Mouse (Mus musculus) intestine, postnatal 0 days (tissue): ENCODE results near the gene Acot5. TPM values are rescaled to one million over a fixed set of nuclear protein-coding genes. Genes with fewer than 3 reads are reported as not detected.
"Not testable (repeated sequence)": the region's sequence is repeated elsewhere in the genome, so short reads cannot be mapped to it uniquely, and the experiment has no call there.

Experiments
- ATAC-seq: fragments of 200-750 bp; cut with Nextera tagmentation; 2 replicates; pipeline ENCODE4 v1.8.0; 2017; ENCODE audit warnings: mild to moderate bottlenecking, moderate TSS enrichment, moderate library complexity
- H3K27ac ChIP-seq: fragments of 300-500 bp; sonication (generic); 2 replicates; pipeline ENCODE4 v1.5.1; 2014; ENCODE audit warnings: mild to moderate bottlenecking, low read depth, low read length, moderate library complexity
- H3K27me3 ChIP-seq: fragments of 300-500 bp; sonication (generic); replicated peaks from 2 replicates; pipeline ENCODE4 v1.6.1; 2014; ENCODE audit warnings: low read length, mixed read lengths; ENCODE audit not compliant: control insufficient read depth, insufficient read depth
- H3K36me3 ChIP-seq: fragments of 300-500 bp; sonication (generic); 2 replicates; pipeline ENCODE4 v1.6.1; 2014; ENCODE audit warnings: mild to moderate bottlenecking, moderate library complexity; ENCODE audit not compliant: control insufficient read depth, insufficient read depth
- H3K4me1 ChIP-seq: fragments of 300-500 bp; sonication (generic); replicated peaks from 2 replicates; pipeline ENCODE4 v1.6.1; 2014; ENCODE audit warnings: antibody characterized with exemption, low read length, mixed read lengths; ENCODE audit not compliant: control insufficient read depth, insufficient read depth
- H3K4me2 ChIP-seq: fragments of 300-500 bp; sonication (generic); replicated peaks from 2 replicates; pipeline ENCODE4 v1.6.1; 2014; ENCODE audit warnings: low read depth, mild to moderate bottlenecking, moderate library complexity
- H3K4me3 ChIP-seq: fragments of 300-500 bp; sonication (generic); 2 replicates; pipeline ENCODE4 v1.5.1; 2014; ENCODE audit warnings: low read depth, low read length
- H3K9ac ChIP-seq: fragments of 300-500 bp; sonication (generic); 2 replicates; pipeline ENCODE4 v1.6.1; 2014; ENCODE audit warnings: mild to moderate bottlenecking, low read depth, low read length
- H3K9me3 ChIP-seq: fragments of 300-500 bp; sonication (generic); 2 replicates; pipeline ENCODE4 v1.6.1; 2016; ENCODE audit warnings: mixed run types; ENCODE audit not compliant: control insufficient read depth
- CTCF ChIP-seq: sonication (generic); IDR thresholded peaks from 2 replicates; pipeline ENCODE4 v1.5.1; 2016; ENCODE audit warnings: low read depth, mild to moderate bottlenecking, control low read depth, antibody characterized with exemption, moderate library complexity
- WGBS: fragments of 180-500 bp; shearing (Covaris S2); extraction: QIAGEN DNeasy Blood & Tissue Kit; methylation state at CpG from one replicate; pipeline ENCODE4 v1.1.7; 2014; 5-methylcytosine and 5-hydroxymethylcytosine counted together
- polyA plus RNA-seq: library from polyadenylated mRNA; unstranded; fragments of >200 nt; fragmentation: Nextera tagmentation; extraction: Ambion mirVana; gene quantifications from 2 replicates; pipeline ENCODE4 v1.2.1, GENCODE M21; 2015

The Acot5 gene
- polyA plus RNA-seq, 1 experiment from 2014 or later: 6.6 TPM

DNA sequence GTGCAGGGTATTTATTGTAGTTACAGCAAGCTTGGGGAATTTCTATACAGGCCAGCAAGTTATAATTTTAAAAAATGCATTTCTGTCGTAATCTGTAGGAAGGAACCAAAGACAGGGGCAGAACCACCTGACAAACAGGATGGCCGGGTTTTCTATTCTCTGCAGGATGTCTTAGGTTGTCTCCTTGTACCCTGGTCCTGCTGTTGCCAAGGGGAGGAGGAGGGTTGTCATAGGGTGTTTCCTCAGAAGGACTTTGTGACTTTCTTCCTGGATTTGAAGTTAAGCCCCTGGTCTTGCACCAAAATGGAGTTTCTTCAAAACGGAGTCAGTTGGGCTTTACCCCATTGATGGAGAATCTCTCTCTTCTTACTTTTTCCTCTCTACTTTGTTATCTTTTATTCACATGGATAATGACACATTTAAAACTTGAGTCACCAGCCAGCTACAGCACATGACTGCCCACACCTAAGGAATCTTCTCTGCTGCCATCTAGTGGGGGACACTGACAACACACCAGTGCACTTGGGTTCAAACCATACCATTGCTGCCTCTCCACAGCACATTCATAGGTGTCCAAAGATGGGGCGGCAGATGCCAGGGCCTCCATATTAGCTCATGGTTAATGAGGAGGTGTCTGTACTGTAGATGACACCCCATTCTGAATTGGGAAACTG, 38.3 kb upstream of the Acot5 start:
- Histone ChIP-seq H3K4me1 (no peaks in the 10 kb centered on the region), H3K27ac (no peak overlapping the region), H3K4me2 (no peak overlapping the region), H3K36me3 (no peaks in the 10 kb centered on the region), H3K27me3 (no peaks in the 10 kb centered on the region), H3K9ac (no peak overlapping the region), H3K9me3 (no peaks in the 10 kb centered on the region), H3K4me3 (no peak overlapping the region)
- WGBS: 42% methylated on average over 4 of the region's 4 CpGs
- peak; percentile 94 for TF ChIP-seq CTCF
- peak; percentile 78 for ATAC-seq

DNA sequence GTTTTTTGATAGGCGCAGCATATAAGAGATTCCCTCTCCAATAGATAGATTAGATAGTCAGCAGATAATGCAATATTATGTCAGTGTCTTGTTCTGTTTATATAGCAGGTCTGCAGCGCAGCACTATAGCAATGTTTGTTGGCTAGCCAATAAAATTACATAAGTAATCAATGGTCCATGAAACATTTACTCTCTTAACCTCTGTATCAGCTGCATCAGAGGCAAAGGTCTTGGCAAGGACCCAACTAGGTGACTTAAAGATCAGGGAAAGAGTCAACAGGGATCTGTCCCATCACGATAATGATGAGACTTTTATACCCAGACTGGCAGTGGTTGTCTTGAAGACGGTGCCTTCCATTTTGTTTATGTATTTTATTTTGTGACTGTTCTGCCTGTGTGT, 36.3 kb upstream of the Acot5 start:
- Histone ChIP-seq H3K27me3 (no peaks in the 10 kb centered on the region), H3K4me3 (no peak overlapping the region), H3K27ac (peak overlapping the region; percentile 46; the same call in 1 of the 2 replicates), H3K9ac (no peak overlapping the region), H3K4me2 (no peak overlapping the region), H3K4me1 (no peaks in the 10 kb centered on the region), H3K9me3 (no peaks in the 10 kb centered on the region), H3K36me3 (no peaks in the 10 kb centered on the region)
- ATAC-seq: no peak
- WGBS: 58% methylated on average over 4 of the region's 4 CpGs
- no peak for TF ChIP-seq CTCF

DNA sequence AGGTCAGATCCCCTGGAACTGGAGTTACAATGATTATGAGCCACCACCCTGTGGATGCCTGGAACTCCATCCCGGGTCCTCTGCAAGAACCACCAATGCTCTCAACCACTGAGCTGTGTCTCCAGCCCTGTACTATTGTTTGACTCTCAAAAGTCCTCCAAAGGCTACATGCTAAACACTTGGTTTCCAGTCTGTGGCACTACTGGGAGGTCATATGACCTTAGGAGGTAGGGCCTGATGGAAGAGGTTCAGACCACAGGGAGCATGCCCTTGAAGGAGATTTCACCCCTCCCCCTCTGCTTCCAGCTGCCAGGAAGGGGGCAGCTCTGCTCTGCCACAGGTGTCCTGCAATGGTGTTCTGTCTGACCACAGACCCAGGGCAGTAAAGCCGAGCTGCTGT, 35.8 kb upstream of the Acot5 start:
- not testable (repeated sequence) for H3K36me3 ChIP-seq, H3K4me2 ChIP-seq, H3K4me1 ChIP-seq, H3K27me3 ChIP-seq, ATAC-seq, H3K4me3 ChIP-seq, H3K9ac ChIP-seq, H3K9me3 ChIP-seq
- WGBS: 65% methylated on average over 2 of the region's 2 CpGs
- peak overlapping the region; percentile 46; the same call in 1 of the 2 replicates for H3K27ac ChIP-seq

GRCm38 (mm10) chr12:84034108-84034507, 35.0 kb upstream of the Acot5 start:
- no peak overlapping the region for H3K27ac ChIP-seq
- no peaks in the 10 kb centered on the region for H3K9me3 ChIP-seq
- no peak for TF ChIP-seq CTCF
- H3K9ac ChIP-seq: no peak overlapping the region
- H3K4me2 ChIP-seq: no peak overlapping the region
- ATAC-seq: no peak
- H3K36me3 ChIP-seq: no peaks in the 10 kb centered on the region
- H3K4me3 ChIP-seq: no peak overlapping the region
- no peaks in the 10 kb centered on the region for H3K27me3 ChIP-seq
- no peaks in the 10 kb centered on the region for H3K4me1 ChIP-seq
- WGBS: 16% methylated on average over 4 of the region's 4 CpGs

- not testable (repeated sequence) for H3K9me3 ChIP-seq, H3K4me1 ChIP-seq, H3K36me3 ChIP-seq, H3K27me3 ChIP-seq
- 4% methylated on average over 32 of the region's 32 CpGs for WGBS
- peak within 1 kb of the TSS; percentile 87 for H3K27ac ChIP-seq
- peak within 1 kb of the TSS; percentile 57 for H3K9ac ChIP-seq
- H3K4me3 ChIP-seq: peak within 1 kb of the TSS; percentile 45
- peak within 1 kb of the TSS; percentile 71 for H3K4me2 ChIP-seq
- peak; percentile 90 for ATAC-seq
These were observed 30.9 kb upstream of the Acot5 start, which contains the start of gene Acot4 for GRCm38 (mm10) chr12:84038241-84038640. Gene Acot4, plus strand, starts transcription at chr12:84038379.

DNA sequence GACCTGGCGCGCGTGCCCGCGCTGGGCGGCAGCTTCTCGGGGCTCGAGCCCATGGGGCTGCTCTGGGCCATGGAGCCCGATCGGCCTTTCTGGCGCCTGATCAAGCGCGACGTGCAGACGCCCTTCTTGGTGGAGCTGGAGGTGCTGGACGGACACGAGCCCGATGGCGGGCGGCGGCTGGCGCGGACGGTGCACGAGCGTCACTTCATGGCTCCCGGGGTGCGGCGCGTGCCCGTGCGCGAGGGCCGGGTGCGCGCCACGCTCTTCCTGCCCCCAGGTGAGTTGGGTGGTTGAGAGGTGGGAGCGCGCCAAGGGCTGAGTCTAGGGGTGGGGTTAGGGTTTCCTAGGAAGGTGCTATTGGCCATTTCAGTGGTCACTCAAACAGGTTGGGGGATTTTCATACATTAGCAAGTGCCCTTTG, 30.4 kb upstream of the Acot5 start, which contains the start of gene Gm49366:
TSS of gene Gm49366 (plus strand) at position 245 of the 421 bp plus-strand sequence.
- Histone ChIP-seq H3K4me3 (peak within 1 kb of the TSS; percentile 45), H3K4me2 (peak within 1 kb of the TSS; percentile 71), H3K9ac (peak within 1 kb of the TSS; percentile 57), H3K27ac (peak within 1 kb of the TSS; percentile 87)
- H3K9me3 ChIP-seq, H3K4me1 ChIP-seq, H3K27me3 ChIP-seq, H3K36me3 ChIP-seq: not testable (repeated sequence)
- ATAC-seq: peak; percentile 70
- 3% methylated on average over 39 of the region's 39 CpGs for WGBS

DNA sequence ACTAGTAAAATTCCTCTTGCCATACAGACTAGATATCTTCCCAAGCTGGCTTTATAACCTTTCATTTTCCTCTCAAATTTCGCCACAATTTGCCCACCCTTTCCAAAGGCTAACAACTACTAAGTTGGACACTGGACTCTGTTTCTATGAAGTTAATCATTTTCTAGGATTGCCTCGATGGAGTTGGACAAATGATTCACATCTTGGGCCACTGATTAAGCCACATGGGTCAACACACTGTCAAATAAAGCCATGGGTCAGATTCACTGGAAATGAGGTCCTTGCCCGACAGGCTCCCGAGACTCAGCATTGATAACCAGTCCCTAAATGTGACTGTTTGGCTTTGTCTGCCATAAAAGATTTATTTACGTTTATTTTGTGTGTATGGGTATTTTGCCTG, 26.9 kb upstream of the Acot5 start:
- TF ChIP-seq CTCF: no peak
- H3K9ac ChIP-seq: no peak overlapping the region
- 0 out of 2 replicates have a peak overlapping the region, but pooled peaks have one; percentile 7 for H3K27ac ChIP-seq
- H3K4me3 ChIP-seq: no peak overlapping the region
- ATAC-seq: no peak
- H3K4me1 ChIP-seq: no peaks in the 10 kb centered on the region; the same call in 1 of the 2 replicates
- WGBS: 37% methylated on average over 5 of the region's 5 CpGs
- no peaks in the 10 kb centered on the region for H3K36me3 ChIP-seq
- H3K27me3 ChIP-seq: no peaks in the 10 kb centered on the region
- no peaks in the 10 kb centered on the region for H3K9me3 ChIP-seq
- H3K4me2 ChIP-seq: 0 out of 2 replicates have a peak overlapping the region, but pooled peaks have one; percentile 38
